ENCODE assay signal across 31 mouse cellular contexts in genomic region chr2:118871032-118871431, GRCm38 (mm10). TPM values are rescaled to one million over a fixed set of nuclear protein-coding genes. Genes with fewer than 3 reads are reported as not detected.
DNase-seq lines count a peak whose midpoint lies in the region; ATAC-seq and TF ChIP-seq lines count a peak whose summit lies in the region.
"Had no signal": no experiment of that assay in that cellular context is flagged by ENCODE, and none has a peak within 500 bp of the region (broad histone marks: within the 10 kb centered on the region; RNA-seq: fewer than 3 reads in every experiment).

No protein-coding gene starts in this region.

- TF ChIP-seq CTCF in lung, embryonic 14.5 days (IDR thresholded peaks at IDR 0.05; ENCODE audit: low read depth) = no peak

- H3K9ac ChIP-seq in lung, embryonic 14.5 days = no peak overlapping the region
- H3K9ac ChIP-seq in lung, embryonic 16.5 days (ENCODE audit: low read length) = no peak overlapping the region
- H3K9ac ChIP-seq: forebrain, embryonic 12.5 days; forebrain, postnatal 0 days; hindbrain, embryonic 15.5 days; liver, embryonic 12.5 days; liver, postnatal 0 days; neural tube, embryonic 12.5 days had no signal

- H3K4me2 ChIP-seq in lung, embryonic 14.5 days = no peak overlapping the region
- no peak overlapping the region for H3K4me2 ChIP-seq in lung, embryonic 16.5 days (ENCODE audit: low read depth, low read length)
- H3K4me2 ChIP-seq: forebrain, embryonic 12.5 days; hindbrain, embryonic 15.5 days; liver, embryonic 12.5 days; neural tube, embryonic 12.5 days had no signal

- H3K9me3 ChIP-seq in lung, embryonic 14.5 days (ENCODE audit: low read depth, low read length) = no peaks in the 10 kb centered on the region
- H3K9me3 ChIP-seq in lung, embryonic 16.5 days (ENCODE audit: control insufficient read depth, low read length) = no peaks in the 10 kb centered on the region
- H3K9me3 ChIP-seq: forebrain, embryonic 12.5 days; hindbrain, embryonic 10.5 days; hindbrain, embryonic 15.5 days; liver, embryonic 12.5 days; midbrain, embryonic 10.5 days; neural tube, embryonic 12.5 days had no signal

- DNase-seq in lung, embryonic 14.5 days = no peak
- no peak for DNase-seq in lung, postnatal 25 days (ENCODE audit: low spot score)
- peak; percentile 81 for DNase-seq in adipocyte (ENCODE audit: low spot score)
- no peak for DNase-seq in Muller cell, postnatal 12 days (ENCODE audit: inconsistent ontology term)
- no peak for DNase-seq in kidney, postnatal 14 days
- DNase-seq: adrenal gland, postnatal 25 days; cerebellum, adult 2 months; cerebellum, postnatal 14 days; forebrain, postnatal 0 days; gastrocnemius, postnatal 10 days; heart, postnatal 14 days; kidney, adult 11 months; kidney, postnatal 25 days; left cerebral cortex, postnatal 4 days; liver, postnatal 0 days; right cerebral cortex, adult 18-20 months; spleen, adult 18-20 months; thymus, adult 2 months; thymus, postnatal 36 days had no signal

- 0 out of 2 replicates have a peak, but pooled peaks cover 3% of the 10 kb centered on the region for H3K4me1 ChIP-seq in lung, embryonic 14.5 days (ENCODE audit: insufficient read depth)
- H3K4me1 ChIP-seq in lung, embryonic 16.5 days (replicated peaks; ENCODE audit: control insufficient read depth, insufficient read depth, low read length) = peaks cover 16% of the 10 kb centered on the region; the same call in 1 of the 2 replicates
- H3K4me1 ChIP-seq: forebrain, embryonic 12.5 days; hindbrain, embryonic 10.5 days; hindbrain, embryonic 15.5 days; liver, embryonic 12.5 days; midbrain, embryonic 10.5 days; neural tube, embryonic 12.5 days had no signal

- H3K36me3 ChIP-seq in lung, embryonic 14.5 days (ENCODE audit: insufficient read depth) = peaks cover 39% of the 10 kb centered on the region; the same call in 1 of the 2 replicates
- H3K36me3 ChIP-seq in lung, embryonic 16.5 days (ENCODE audit: control insufficient read depth, insufficient read depth, low read length) = peaks cover 7% of the 10 kb centered on the region

- no peak for ATAC-seq in lung, embryonic 14.5 days (ENCODE audit: insufficient read depth)
- peak; percentile 23; the same call in 1 of the 2 replicates for ATAC-seq in lung, embryonic 16.5 days (ENCODE audit: low read depth)
- ATAC-seq: forebrain, postnatal 0 days; inflammation-experienced regulatory T-cells, adult 6 months; liver, embryonic 12.5 days; liver, postnatal 0 days; Patski had no signal

- no peaks in the 10 kb centered on the region for H3K27me3 ChIP-seq in lung, embryonic 14.5 days (ENCODE audit: insufficient read depth, low read length)
- no peaks in the 10 kb centered on the region for H3K27me3 ChIP-seq in lung, embryonic 16.5 days (ENCODE audit: control insufficient read depth, insufficient read depth, low read depth, low read length)
- H3K27me3 ChIP-seq: CH12.LX; forebrain, embryonic 12.5 days; hindbrain, embryonic 15.5 days; liver, embryonic 12.5 days; neural tube, embryonic 12.5 days; Patski had no signal

- 78% methylated on average over 1 of the region's 1 CpGs for WGBS in lung, embryonic 14.5 days
- WGBS in lung, embryonic 16.5 days = 52% methylated on average over 1 of the region's 1 CpGs

- 0 out of 2 replicates have a peak overlapping the region, but pooled peaks have one; percentile 18 for H3K27ac ChIP-seq in lung, embryonic 14.5 days (ENCODE audit: low read depth)
- H3K27ac ChIP-seq in lung, embryonic 16.5 days (ENCODE audit: low read length) = peak overlapping the region; percentile 65
- H3K27ac ChIP-seq: forebrain, embryonic 12.5 days; hindbrain, embryonic 10.5 days; hindbrain, embryonic 15.5 days; liver, embryonic 12.5 days; midbrain, embryonic 10.5 days; neural tube, embryonic 12.5 days had no signal

- H3K4me3 ChIP-seq in lung, embryonic 14.5 days (ENCODE audit: low read depth, low read length) = no peak overlapping the region
- H3K4me3 ChIP-seq in lung, embryonic 16.5 days (ENCODE audit: low read length) = no peak overlapping the region
- H3K4me3 ChIP-seq: erythroblast, embryonic 14.5 days; forebrain, embryonic 12.5 days; hindbrain, embryonic 10.5 days; hindbrain, embryonic 15.5 days; liver, embryonic 12.5 days; midbrain, embryonic 10.5 days; myocyte; neural tube, embryonic 12.5 days had no signal

RNA-seq across cellular contexts. Expression of gene Ivd, which starts 9.3 kb away (rescaled TPM):
- 56.8 and 66.0 TPM in 2 replicates for polyA plus RNA-seq in lung, embryonic 14.5 days (2014; fragmentation: Nextera tagmentation; extraction: Ambion mirVana)
- polyA plus RNA-seq in lung, embryonic 16.5 days (2015; fragmentation: Nextera tagmentation; extraction: Ambion mirVana) = 77.9 and 94.5 TPM in 2 replicates

RNA-seq across cellular contexts. Expression of gene Bahd1, which starts 29.1 kb away (rescaled TPM):
- polyA plus RNA-seq in lung, embryonic 14.5 days (2014; fragmentation: Nextera tagmentation; extraction: Ambion mirVana) = 0.83 and 0.92 TPM in 2 replicates
- 2.8 and 3.3 TPM in 2 replicates for polyA plus RNA-seq in lung, embryonic 16.5 days (2015; fragmentation: Nextera tagmentation; extraction: Ambion mirVana)

RNA-seq across cellular contexts. Expression of gene Chst14, which starts 55.3 kb away (rescaled TPM):
- 39.4 and 40.8 TPM in 2 replicates for polyA plus RNA-seq in lung, embryonic 14.5 days (2014; fragmentation: Nextera tagmentation; extraction: Ambion mirVana)
- polyA plus RNA-seq in lung, embryonic 16.5 days (2015; fragmentation: Nextera tagmentation; extraction: Ambion mirVana) = 28.6 and 29.4 TPM in 2 replicates

RNA-seq across cellular contexts. Expression of gene Knstrn, which starts 57.2 kb away (rescaled TPM):
- 142 and 145 TPM in 2 replicates for polyA plus RNA-seq in lung, embryonic 14.5 days (2014; fragmentation: Nextera tagmentation; extraction: Ambion mirVana)
- 126 and 137 TPM in 2 replicates for polyA plus RNA-seq in lung, embryonic 16.5 days (2015; fragmentation: Nextera tagmentation; extraction: Ambion mirVana)
